Mouse (Mus musculus) left cerebral cortex, adult 11 months (tissue): ENCODE data around the gene Wdr61.

ENCODE experiments used
- DNase-seq: peaks from one replicate; pipeline ENCODE4 v3.0.0; 2022; ENCODE audit warnings: low spot score

Gene Wdr61

GRCm38 (mm10) chr9:54733921-54734638 is at the start of gene Wdr61:
Gene Wdr61, minus strand, starts transcription at chr9:54734519.
- DNase-seq, result peak; percentile 94

- no peak for DNase-seq
Observed at GRCm38 (mm10) chr9:54784003-54784402, 49.7 kb upstream of the Wdr61 start.

- no peak for DNase-seq
Observed at GRCm38 (mm10) chr9:54782504-54782903, 48.2 kb upstream of the Wdr61 start.

- no peak for DNase-seq
Observed at GRCm38 (mm10) chr9:54779280-54779679, 45.0 kb upstream of the Wdr61 start.

- no peak for DNase-seq
Observed at GRCm38 (mm10) chr9:54776451-54776982, 42.2 kb upstream of the Wdr61 start.

- DNase-seq, result no peak
Observed at GRCm38 (mm10) chr9:54770140-54770780, 35.9 kb upstream of the Wdr61 start.

GRCm38 (mm10) chr9:54765336-54766085 is 31.2 kb upstream of the Wdr61 start:
- DNase-seq, result no peak

- no peak for DNase-seq
Observed at GRCm38 (mm10) chr9:54764561-54765217, 30.4 kb upstream of the Wdr61 start, which contains the start of gene Crabp1. Gene Crabp1, plus strand, starts transcription at chr9:54764748.

- no peak for DNase-seq
Observed at GRCm38 (mm10) chr9:54764091-54764490, 29.8 kb upstream of the Wdr61 start.

- no peak for DNase-seq
Observed at GRCm38 (mm10) chr9:54759592-54759991, 25.3 kb upstream of the Wdr61 start.

GRCm38 (mm10) chr9:54752944-54753295 is 18.6 kb upstream of the Wdr61 start:
- no peak for DNase-seq

GRCm38 (mm10) chr9:54752201-54752943 is 18.1 kb upstream of the Wdr61 start:
- no peak for DNase-seq

GRCm38 (mm10) chr9:54751684-54752083 is 17.4 kb upstream of the Wdr61 start:
- no peak for DNase-seq

GRCm38 (mm10) chr9:54750215-54750981 is 16.1 kb upstream of the Wdr61 start:
- DNase-seq, result no peak

GRCm38 (mm10) chr9:54745740-54746370 is 11.5 kb upstream of the Wdr61 start:
- DNase-seq, result no peak

- no peak for DNase-seq
Observed at GRCm38 (mm10) chr9:54743891-54744290, 9.6 kb upstream of the Wdr61 start.

- no peak for DNase-seq
Observed at GRCm38 (mm10) chr9:54738376-54738775, 4.1 kb upstream of the Wdr61 start.

- no peak for DNase-seq
Observed at GRCm38 (mm10) chr9:54736284-54736701, 2.0 kb upstream of the Wdr61 start.

- DNase-seq, result no peak
Observed at GRCm38 (mm10) chr9:54734639-54735252, 427 bp upstream of the Wdr61 start.

- no peak for DNase-seq
Observed at GRCm38 (mm10) chr9:54732122-54732521, 2.2 kb downstream of the Wdr61 start.
